Mouse (Mus musculus): ENCODE data around the gene Ptch1. TPM values are rescaled to one million over a fixed set of nuclear protein-coding genes. Genes with fewer than 3 reads are reported as not detected.

The Ptch1 gene
- polyA plus RNA-seq, 1 experiment from 2014 or later = 22.6 TPM

DNA sequence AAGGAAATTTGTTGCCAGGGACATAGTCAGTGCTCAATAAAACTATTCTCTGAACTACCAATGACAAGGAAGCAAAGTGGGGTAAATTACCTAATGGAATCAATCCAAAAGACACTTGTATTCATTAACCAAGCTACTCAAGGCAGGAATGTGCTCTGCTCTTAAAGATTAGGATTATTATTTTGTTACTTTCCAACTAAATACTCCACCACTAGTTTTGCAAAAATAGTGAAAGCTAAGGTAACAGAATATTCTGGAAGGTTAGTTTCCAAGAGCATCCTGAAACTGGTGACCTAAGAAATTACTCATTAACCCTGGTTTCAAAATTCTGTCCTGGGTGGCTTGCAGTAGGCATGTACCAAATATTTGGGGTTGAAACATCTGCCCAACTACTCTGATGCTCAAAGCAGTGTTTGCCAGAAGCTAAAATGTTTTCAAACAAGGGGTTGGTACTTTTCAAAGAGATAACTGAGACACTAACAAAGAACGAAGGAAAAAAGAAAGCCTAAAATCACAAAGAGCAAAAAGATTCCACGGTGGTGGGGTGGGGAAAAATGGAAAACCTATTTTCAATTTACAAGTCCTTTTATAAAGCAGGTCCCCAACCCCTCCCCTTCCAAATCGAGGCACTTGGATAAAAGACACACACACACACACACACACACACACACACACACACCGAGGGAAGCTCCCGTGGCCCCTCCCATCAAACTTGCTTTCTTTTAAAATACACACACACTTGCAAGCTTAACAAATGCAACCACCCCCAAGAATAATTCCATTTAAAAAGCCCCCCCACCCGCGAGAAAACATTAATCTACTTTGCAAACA lies 11.0 kb downstream of the Ptch1 start:
- 2% methylated on average over 7 of the region's 7 CpGs for WGBS
- Histone ChIP-seq H3K4me2 (replicated peaks) (peak overlapping the region; percentile 90), H3K27me3 (replicated peaks) (no peaks in the 10 kb centered on the region), H3K9ac (peak overlapping the region; percentile 100), H3K9me3 (no peaks in the 10 kb centered on the region), H3K4me1 (peaks cover 52% of the 10 kb centered on the region), H3K36me3 (no peaks in the 10 kb centered on the region), H3K4me3 (peak overlapping the region; percentile 99), H3K27ac (no peak overlapping the region)
- no peak for ATAC-seq (ENCODE audit: low FRiP score, low read depth)

DNA sequence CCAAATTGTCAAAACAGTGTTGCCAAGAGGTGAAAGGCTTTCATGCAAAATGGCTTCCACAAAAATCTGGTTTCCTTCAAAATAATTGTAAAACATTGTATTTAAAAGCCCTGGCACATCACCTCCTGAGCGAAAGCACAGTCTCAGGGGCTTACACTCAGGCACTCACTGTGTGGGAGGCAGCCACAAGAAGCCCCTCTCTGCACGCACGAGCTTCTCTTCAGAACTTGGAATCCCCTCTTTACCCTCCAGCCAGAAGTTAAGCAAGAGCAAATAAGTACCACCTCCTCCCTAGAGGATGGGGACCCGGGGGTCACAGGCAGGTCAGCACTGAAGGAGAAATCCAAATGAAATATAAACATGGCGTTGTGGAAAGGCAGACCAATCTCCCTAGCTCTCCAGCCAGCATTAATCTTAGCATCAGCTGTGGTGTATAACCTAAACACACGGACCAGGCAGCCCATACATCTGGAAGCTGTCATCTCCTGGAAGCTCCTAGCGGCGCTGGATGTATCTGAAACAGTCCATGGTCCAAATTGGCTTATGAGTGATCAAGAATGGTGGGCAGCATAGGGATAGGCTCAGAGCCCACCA lies 15.0 kb downstream of the Ptch1 start:
- Histone ChIP-seq H3K4me2 (replicated peaks) (peak overlapping the region; percentile 90), H3K4me1 (peaks cover 88% of the 10 kb centered on the region), H3K27ac (no peak overlapping the region), H3K9me3 (no peaks in the 10 kb centered on the region), H3K36me3 (no peaks in the 10 kb centered on the region), H3K9ac (peak overlapping the region; percentile 30; the same call in 1 of the 2 replicates), H3K27me3 (replicated peaks) (no peaks in the 10 kb centered on the region), H3K4me3 (0 out of 2 replicates have a peak overlapping the region, but pooled peaks have one; percentile 7)
- ATAC-seq (ENCODE audit: low FRiP score, low read depth) = no peak
- WGBS = 14% methylated on average over 8 of the region's 8 CpGs

DNA sequence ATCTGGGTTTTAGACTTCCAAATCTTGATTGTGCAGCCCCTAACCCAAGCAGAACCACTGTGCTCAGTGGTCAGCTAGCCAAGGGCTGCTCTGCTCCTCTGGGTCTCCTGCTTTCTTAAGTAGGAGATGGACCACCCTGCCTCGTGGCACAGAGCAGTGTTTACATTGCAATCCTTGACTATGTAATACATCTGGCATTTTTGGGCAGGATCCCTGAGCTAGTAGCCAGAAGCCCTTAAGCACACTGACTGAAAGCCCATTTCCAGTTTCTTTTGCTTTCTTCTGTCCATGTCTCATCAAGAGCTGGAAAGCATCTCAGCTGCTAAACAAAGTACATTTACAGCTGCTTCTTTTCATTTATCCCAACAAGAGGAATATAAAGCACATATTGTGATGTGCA lies 17.0 kb downstream of the Ptch1 start:
- 16% methylated on average over 1 of the region's 1 CpGs for WGBS
- no peak overlapping the region for H3K4me3 ChIP-seq

DNA sequence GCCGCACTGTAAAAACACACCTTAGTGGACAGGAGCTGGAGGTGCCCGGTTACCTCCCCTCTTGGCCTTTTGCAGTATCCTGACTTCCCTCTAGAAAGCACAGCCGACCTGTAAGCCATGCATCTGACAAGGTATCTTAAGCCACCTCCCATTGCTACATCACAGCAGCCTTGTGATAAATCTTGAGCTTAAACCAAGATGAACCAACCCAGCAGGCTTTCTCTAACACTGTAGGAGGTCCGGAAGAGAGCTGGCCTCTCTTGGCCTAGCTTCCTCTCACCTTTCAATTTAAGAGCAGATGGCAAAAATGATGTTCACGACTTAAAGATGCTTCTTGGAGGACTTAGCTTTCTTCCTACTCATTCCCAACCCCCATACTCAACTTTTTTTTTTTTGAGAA lies 17.5 kb downstream of the Ptch1 start:
- 0 out of 2 replicates have a peak overlapping the region, but pooled peaks have one; percentile 13 for H3K9ac ChIP-seq
- H3K4me2 ChIP-seq (replicated peaks) = peak overlapping the region; percentile 90
- 20% methylated on average over 5 of the region's 5 CpGs for WGBS
- ATAC-seq (ENCODE audit: low FRiP score, low read depth) = no peak
- no peak overlapping the region for H3K4me3 ChIP-seq
- no peaks in the 10 kb centered on the region for H3K36me3 ChIP-seq
- no peaks in the 10 kb centered on the region for H3K27me3 ChIP-seq (replicated peaks)
- peaks cover 95% of the 10 kb centered on the region for H3K4me1 ChIP-seq
- no peaks in the 10 kb centered on the region for H3K9me3 ChIP-seq
- peak overlapping the region; percentile 70; the same call in 1 of the 2 replicates for H3K27ac ChIP-seq

More for the DNA sequence above, 17.0 kb downstream of the Ptch1 start:
- ATAC-seq (ENCODE audit: low FRiP score, low read depth) = no peak
- Histone ChIP-seq H3K4me2 (replicated peaks) (peak overlapping the region; percentile 90), H3K9me3 (no peaks in the 10 kb centered on the region), H3K36me3 (no peaks in the 10 kb centered on the region), H3K9ac (no peak overlapping the region), H3K4me1 (peaks cover 94% of the 10 kb centered on the region), H3K27ac (no peak overlapping the region), H3K27me3 (replicated peaks) (no peaks in the 10 kb centered on the region)

DNA sequence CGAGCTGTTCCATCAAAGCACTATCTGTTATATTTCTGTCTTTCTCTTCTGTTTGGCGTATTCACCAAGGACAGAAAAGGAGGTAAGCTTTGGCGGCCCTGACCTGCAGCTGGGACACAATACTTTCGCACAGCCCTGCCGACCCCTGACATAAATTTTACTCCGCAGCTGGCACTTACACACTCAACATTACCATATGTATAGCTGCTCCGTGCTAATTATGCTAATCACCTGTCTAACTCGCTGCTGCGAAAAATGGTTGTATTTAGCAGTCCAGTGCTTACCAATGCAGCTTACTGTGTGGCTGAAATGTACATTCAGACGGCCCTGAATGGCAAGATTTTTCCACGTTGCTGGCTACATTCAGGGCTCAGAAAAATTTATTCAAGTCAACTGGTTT lies 18.8 kb downstream of the Ptch1 start:
- ATAC-seq (ENCODE audit: low FRiP score, low read depth) = peak; percentile 88
- peak overlapping the region; percentile 90 for H3K4me2 ChIP-seq (replicated peaks)
- no peaks in the 10 kb centered on the region for H3K27me3 ChIP-seq (replicated peaks)
- H3K4me1 ChIP-seq = peaks cover 97% of the 10 kb centered on the region
- H3K9me3 ChIP-seq = no peaks in the 10 kb centered on the region
- no peak overlapping the region for H3K4me3 ChIP-seq
- no peaks in the 10 kb centered on the region for H3K36me3 ChIP-seq
- no peak overlapping the region for H3K9ac ChIP-seq
- H3K27ac ChIP-seq = peak overlapping the region; percentile 43; the same call in 1 of the 2 replicates
- WGBS = 15% methylated on average over 11 of the region's 11 CpGs

DNA sequence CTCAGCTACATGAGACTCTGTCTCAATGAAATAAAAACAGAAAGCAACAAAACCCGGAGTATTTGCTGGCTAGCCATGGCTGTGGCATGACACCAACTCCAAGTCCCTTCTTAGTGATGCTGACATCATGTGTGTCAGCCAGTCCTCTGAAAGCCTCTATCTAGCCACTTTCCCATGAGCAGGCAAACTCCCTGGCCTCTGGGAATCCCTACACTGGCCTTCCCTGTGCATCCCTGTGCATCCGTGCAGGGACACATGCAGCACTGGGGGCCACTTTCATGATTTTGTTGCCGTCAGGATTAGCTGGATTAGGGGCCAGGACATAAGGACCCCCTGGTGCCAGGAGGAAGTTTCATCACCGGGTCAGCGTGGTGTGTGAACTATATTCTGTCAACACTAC lies 20.0 kb downstream of the Ptch1 start:
- H3K9me3 ChIP-seq = no peaks in the 10 kb centered on the region
- no peaks in the 10 kb centered on the region for H3K36me3 ChIP-seq
- no peak overlapping the region; the same call in 1 of the 2 replicates for H3K4me3 ChIP-seq
- no peak for ATAC-seq (ENCODE audit: low FRiP score, low read depth)
- peak overlapping the region; percentile 74; the same call in 1 of the 2 replicates for H3K27ac ChIP-seq
- H3K4me1 ChIP-seq = peaks cover 97% of the 10 kb centered on the region
- H3K27me3 ChIP-seq (replicated peaks) = no peaks in the 10 kb centered on the region
- 0 out of 2 replicates have a peak overlapping the region, but pooled peaks have one; percentile 19 for H3K9ac ChIP-seq
- WGBS = 30% methylated on average over 5 of the region's 5 CpGs
- H3K4me2 ChIP-seq (replicated peaks) = peak overlapping the region; percentile 90

DNA sequence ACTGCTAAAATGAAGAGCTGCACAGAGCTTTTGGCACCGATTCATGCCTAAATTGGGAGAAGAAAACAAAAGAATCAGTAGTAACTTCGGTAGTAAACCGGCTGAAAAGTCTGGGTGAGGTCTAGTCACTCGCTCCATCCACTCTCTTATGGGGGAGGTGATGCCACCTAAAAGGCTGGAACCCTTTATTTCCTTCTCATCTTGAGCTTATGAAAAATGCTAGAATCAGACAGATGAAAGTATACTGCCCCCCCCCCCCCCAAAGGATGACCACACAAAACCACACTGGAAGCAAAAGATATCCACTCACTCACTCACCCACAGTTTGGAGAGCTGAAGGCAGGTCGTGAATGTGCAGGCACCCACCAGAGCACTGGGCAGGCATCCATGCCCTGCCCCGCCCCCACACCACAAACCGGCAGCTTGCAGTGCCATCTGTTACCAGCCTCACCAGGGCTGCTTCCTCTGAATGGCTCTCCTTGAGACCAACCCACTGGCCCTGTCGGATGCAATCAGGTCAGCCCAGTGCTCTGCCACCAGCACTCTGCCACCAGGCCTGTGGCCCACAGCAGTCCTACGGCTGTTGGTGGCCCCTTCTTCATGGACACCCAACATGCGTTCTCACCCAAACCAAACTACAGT lies 21.0 kb downstream of the Ptch1 start:
- peaks cover 6% of the 10 kb centered on the region for H3K36me3 ChIP-seq
- WGBS = 37% methylated on average over 10 of the region's 10 CpGs

DNA sequence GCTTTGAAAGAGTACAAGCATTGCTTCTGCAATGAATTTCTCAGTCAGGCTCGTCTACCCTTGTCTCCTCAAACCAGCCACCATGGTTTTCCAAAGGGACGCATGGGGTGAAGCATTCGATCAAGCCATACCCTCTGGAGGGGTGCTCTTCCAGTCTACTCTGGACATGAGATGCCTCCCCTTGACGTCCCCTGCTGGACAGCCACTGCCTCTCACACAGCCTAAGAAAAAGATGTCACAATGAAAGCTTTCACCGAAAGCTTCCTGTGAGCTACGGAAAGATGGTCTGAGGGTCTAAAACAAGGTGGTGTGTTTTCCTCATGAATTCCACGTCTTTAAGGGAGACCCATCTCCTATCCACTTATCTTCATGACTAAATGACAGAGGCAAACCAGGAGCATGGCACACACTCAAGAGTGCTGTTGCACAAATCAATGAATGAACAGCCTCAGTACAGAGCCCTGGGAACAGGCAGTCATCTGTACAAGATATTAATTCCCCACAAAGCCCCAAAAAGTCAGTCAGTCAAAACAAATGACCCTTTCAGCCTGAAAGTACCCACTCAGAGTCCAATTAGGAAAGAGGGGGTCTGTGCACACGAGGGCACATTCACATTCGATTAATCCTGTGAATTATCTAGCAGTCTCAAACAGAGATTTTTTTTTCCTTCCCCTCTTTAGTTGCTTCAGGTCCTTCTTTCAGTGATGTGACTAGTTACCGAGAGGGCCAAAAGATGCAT lies 21.7 kb downstream of the Ptch1 start:
- H3K4me3 ChIP-seq = no peak overlapping the region
- H3K4me2 ChIP-seq (replicated peaks) = peak overlapping the region; percentile 90
- 0 out of 2 replicates have a peak overlapping the region, but pooled peaks have one; percentile 2 for H3K9ac ChIP-seq
- H3K27ac ChIP-seq = peak overlapping the region; percentile 74; the same call in 1 of the 2 replicates
- no peaks in the 10 kb centered on the region for H3K9me3 ChIP-seq
- 44% methylated on average over 10 of the region's 10 CpGs for WGBS
- H3K36me3 ChIP-seq = peaks cover 6% of the 10 kb centered on the region
- H3K4me1 ChIP-seq = peaks cover 81% of the 10 kb centered on the region
- H3K27me3 ChIP-seq (replicated peaks) = no peaks in the 10 kb centered on the region
- no peak for ATAC-seq (ENCODE audit: low FRiP score, low read depth)

More for the DNA sequence above, 21.0 kb downstream of the Ptch1 start:
- Histone ChIP-seq H3K27me3 (replicated peaks) (no peaks in the 10 kb centered on the region), H3K4me1 (peaks cover 87% of the 10 kb centered on the region), H3K9ac (no peak overlapping the region), H3K4me2 (replicated peaks) (peak overlapping the region; percentile 90), H3K27ac (peak overlapping the region; percentile 74; the same call in 1 of the 2 replicates), H3K9me3 (no peaks in the 10 kb centered on the region), H3K4me3 (no peak overlapping the region)
- peak; percentile 59 for ATAC-seq (ENCODE audit: low FRiP score, low read depth)

DNA sequence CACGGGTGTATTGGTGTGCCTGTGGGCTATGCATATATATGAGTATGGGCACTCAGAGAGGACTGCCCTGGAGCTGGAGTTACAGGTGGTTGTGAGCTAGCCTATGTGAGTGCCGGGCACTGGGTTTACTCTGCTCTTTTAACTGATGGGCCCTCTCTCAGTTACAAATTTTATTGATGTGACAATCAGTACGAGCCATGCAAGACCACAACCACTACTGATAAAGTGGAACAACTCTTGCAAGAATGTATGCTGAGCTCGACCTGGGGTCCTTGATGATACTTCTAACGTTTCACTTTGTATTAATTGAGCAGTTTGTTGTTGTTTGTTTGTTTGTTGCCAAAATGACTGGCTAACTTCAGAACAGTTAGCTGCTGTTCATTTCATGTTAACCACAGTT lies 23.0 kb downstream of the Ptch1 start:
- 62% methylated on average over 5 of the region's 5 CpGs for WGBS
- H3K4me3 ChIP-seq = no peak overlapping the region
- H3K4me1 ChIP-seq = peaks cover 76% of the 10 kb centered on the region
- no peak overlapping the region for H3K9ac ChIP-seq
- H3K27ac ChIP-seq = no peak overlapping the region
- no peak for ATAC-seq (ENCODE audit: low FRiP score, low read depth)
- H3K27me3 ChIP-seq (replicated peaks) = no peaks in the 10 kb centered on the region
- H3K9me3 ChIP-seq = no peaks in the 10 kb centered on the region
- peaks cover 6% of the 10 kb centered on the region for H3K36me3 ChIP-seq
- H3K4me2 ChIP-seq (replicated peaks) = peak overlapping the region; percentile 2; the same call in 1 of the 2 replicates

DNA sequence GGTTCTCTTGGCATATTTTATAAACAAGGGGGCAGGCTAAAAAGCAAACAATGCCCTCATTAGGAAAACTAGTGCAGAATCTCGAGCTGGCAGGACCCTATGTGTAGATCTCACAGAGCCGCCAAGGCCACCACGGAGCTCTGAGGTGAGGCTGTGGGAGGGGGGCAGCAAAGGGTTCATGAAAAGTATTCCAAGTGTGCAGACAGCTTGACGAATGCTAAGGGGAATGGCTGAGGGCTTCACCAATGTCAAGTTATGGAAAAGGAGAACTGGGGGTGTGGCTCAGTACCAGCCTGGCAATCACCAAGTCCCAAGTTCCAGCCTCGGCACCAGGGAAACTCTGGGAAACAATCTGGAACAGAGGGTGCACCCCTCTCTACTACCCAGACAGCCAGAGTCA lies 24.2 kb downstream of the Ptch1 start:
- H3K4me2 ChIP-seq (replicated peaks) = no peak overlapping the region
- 51% methylated on average over 5 of the region's 5 CpGs for WGBS
- no peak overlapping the region for H3K9ac ChIP-seq
- H3K27ac ChIP-seq = no peak overlapping the region
- peaks cover 76% of the 10 kb centered on the region for H3K4me1 ChIP-seq
- H3K27me3 ChIP-seq (replicated peaks) = no peaks in the 10 kb centered on the region
- H3K4me3 ChIP-seq = no peak overlapping the region
- H3K36me3 ChIP-seq = peaks cover 6% of the 10 kb centered on the region
- no peak for ATAC-seq (ENCODE audit: low FRiP score, low read depth)
- no peaks in the 10 kb centered on the region for H3K9me3 ChIP-seq

DNA sequence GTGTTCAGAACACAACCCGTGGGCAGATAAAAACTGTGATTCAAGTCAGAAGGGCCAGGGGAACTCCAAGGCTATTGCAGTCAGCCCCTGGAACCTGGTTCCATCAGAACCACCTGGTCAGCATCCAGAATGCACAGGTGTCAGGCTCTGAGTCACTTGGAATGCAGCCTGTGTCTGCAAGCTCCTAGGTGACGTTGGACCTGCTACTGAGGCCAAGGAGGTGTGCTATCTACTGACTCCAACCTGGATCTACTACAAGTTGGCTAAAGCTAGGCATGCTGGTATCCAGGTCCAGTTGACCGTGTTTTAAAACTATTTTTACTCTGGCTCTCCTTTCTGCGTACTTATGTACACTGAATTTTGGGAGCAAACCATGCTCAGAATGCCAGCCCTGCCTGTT lies 24.8 kb downstream of the Ptch1 start:
- Histone ChIP-seq H3K27ac (no peak overlapping the region; the same call in 1 of the 2 replicates), H3K9me3 (no peaks in the 10 kb centered on the region), H3K9ac (no peak overlapping the region), H3K4me3 (no peak overlapping the region), H3K36me3 (peaks cover 6% of the 10 kb centered on the region), H3K4me1 (peaks cover 77% of the 10 kb centered on the region), H3K4me2 (replicated peaks) (no peak overlapping the region), H3K27me3 (replicated peaks) (no peaks in the 10 kb centered on the region)
- WGBS = 86% methylated on average over 4 of the region's 4 CpGs
- ATAC-seq (ENCODE audit: low FRiP score, low read depth) = no peak
